Mouse (Mus musculus) ES-Bruce4 (cell line): Measurements from ENCODE around the gene Mapt.

ENCODE experiments used
- CTCF ChIP-seq: IDR thresholded peaks from one replicate; pipeline ENCODE4 v1.8.1; 2011; ENCODE audit warnings: low read depth, low read length
- EP300 ChIP-seq: IDR thresholded peaks from 2 replicates; pipeline ENCODE4 v1.6.1; 2011; ENCODE audit warnings: low read depth, low read length; ENCODE audit not compliant: insufficient read depth
- POLR2A ChIP-seq: IDR thresholded peaks from one replicate; pipeline ENCODE4 v1.8.1; 2011; ENCODE audit warnings: low read length; ENCODE audit not compliant: insufficient read depth

DNA sequence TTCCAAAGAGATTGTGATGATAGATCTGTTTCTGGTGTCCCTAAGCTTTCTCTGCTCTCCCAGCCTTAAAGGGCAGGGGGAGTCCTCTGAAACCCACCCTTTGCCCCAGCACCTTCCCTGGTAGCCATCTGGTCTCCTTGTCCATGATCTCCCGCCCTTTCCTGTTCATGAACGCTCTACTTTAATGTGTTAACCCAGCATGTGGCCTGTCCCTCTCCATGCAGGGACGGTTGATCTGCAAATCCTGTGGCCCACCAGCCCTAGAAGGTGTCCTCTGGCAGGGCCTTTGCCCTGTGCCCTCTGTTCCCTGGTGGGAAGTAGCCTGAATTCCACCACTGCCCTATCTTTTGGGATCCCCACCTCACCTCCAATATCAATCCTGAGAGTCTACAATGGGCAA, 39.3 kb downstream of the Mapt start:
- TF ChIP-seq CTCF (no peak), POLR2A (no peak), EP300 (no peak)
